Mouse (Mus musculus) embryo, embryonic 11 days (tissue): ENCODE results near the gene Fblim1.
A peak's percentile ranks its signal among the peaks of the same experiment; 100 is the strongest.
"Not testable (repeated sequence)": the region's sequence is repeated elsewhere in the genome, so short reads cannot be mapped to it uniquely, and the experiment has no call there.

ENCODE experiments used
- DNase-seq: peaks from one replicate; pipeline ENCODE4 v3.0.0-alpha.2; 2015

The Fblim1 gene

DNA sequence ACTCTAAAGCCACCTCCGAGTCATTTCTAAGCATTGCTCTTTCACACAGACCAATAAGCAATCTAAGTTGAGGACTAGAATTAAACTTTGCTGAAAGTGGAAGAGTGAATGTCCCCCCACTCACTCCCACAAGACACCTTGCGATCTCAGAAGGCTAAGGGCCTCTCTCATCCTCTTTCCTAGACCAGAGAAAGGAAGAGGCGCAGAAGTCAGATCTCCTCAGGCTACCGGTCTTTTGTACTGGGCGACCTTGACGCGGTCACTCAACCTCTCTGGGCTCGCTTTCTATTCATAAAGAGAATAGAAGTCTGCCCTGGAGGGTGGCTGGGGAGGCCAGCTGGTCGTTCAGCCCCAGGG is 7.0 kb downstream of the Fblim1 start:
- DNase-seq = peak; percentile 56

DNA sequence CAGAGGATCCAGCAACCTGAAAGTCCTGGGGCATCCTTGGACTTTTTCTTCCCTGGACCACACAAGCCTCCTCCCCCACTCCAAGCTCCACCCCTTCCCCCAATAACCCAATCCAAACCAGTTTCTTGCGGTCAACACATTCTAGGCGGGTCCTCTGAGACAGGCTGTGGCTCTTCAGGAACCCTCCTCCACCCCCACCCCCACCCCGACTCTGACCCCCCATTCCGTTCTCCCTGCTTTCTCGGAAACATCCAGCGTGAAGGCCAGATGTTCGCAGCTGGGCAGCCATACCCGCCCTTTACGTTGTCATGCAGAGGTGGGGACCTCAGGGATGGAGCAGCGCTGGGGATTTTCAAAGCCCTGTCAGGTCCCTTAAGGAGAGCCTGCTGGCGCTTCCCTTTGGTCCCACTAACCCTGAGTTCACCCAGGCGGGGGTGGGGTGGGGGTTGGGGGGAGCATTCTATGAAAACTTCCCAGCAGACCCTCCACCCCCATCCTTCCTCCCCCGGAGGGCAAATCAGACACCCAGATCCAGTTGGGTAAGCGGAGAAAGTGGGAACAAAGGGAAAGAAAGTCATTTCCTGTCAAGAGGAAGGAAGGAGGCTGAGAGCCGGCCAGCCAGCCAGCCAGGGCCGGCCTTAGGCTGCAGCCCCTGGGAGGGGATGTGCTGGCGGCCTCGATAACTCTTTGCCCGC is 7.5 kb downstream of the Fblim1 start:
- peak; percentile 72 for DNase-seq

DNA sequence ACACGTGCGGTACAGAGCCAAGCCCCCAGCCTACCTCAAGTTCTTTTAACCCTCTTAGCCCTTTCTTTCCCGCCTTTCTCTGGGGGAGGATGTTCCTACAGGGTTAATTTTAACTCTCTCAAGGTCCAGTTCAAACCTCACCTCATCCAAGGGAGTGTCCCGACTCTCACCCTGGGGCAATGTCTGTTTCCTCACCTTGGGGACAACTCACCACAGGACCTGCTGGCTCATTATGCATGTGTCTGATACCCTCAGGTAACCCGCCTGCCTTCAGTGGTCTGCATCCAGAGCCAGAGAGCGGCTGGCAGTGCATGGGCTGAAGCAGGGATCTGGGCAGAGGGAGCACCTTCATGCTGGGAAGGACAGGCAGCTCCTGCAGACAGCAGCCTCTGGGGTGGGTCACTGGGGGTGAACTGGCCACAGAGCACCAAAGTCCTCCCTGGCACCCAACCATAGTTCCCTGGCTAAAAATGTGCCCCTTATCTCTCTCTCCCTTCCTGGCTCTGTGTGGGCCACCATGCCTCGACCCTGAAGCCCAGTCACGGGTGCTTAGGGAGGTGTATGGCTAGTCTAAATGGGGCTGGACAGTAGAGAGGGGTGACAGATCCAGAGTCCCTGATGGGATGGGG is 9.1 kb downstream of the Fblim1 start:
- DNase-seq = no peak

DNA sequence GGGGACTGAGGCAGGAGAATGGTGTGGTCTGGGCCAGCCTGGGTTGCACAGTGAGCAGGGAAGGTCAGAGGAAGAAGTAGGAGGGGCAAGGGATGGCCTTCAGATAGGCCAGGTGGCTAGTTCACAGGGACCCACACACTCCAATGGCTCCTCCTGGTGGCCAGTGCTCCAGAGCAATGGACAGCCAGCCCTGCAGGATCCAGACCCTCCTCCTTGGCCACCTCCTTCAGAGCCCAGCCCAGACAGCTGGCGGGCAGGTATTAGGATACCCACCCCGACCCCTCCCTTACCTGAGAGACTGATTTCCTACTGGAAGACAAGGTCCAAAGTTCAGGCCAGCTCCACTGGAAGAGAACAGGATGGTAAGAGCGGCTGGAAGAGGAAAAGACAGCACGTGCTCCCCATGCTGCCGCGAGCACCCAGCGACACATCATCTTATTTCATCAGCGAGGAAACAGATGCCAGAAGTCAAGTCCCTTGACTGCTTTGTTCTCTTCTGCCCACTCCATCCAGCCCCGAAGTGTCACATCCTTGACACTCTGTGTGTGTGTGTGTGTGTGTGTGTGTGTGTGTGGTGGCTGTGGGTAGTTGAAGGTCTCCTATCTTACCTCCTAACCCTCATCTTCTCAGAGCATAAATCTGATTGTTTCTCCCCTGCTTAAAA is 10.2 kb downstream of the Fblim1 start:
- DNase-seq = no peak

DNA sequence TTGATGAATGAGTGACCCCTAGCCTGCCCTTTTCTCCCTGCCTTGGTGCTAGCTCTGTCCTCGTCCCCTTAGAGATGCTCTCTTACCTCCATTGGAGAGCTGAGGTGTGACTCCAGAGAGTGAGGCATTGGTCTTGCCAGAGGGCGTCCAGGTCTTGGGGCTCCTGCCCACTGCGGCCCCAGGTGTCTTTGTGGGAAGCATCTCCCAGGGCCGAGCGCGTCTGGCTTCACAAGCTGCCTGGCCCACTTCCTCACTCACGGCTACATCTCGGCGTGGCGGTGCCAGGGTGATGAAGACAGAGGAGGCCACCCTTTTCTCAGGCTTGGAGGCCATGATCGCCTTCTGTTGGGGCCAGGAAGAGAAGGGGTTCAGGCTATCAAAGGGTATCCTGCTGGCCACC is 10.8 kb downstream of the Fblim1 start:
- DNase-seq = no peak

DNA sequence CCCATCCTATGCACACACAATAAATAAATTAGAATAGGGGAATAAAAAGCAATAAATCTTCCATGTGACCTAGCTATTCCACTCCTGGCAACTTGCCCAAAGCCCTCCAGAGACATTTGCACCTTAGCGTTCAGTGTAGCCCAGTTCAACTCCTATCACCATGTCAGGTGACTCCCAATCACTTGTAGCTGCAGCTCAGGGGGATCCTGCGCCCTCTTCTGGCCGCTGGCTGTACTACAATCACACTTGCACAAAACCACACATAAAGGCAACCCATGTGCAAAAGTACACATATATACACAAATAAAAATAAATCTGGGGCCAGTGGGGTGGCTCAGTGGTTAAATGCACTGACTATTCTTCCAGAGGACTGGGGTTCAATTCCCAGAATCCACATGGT is 14.3 kb downstream of the Fblim1 start:
- DNase-seq = no peak

DNA sequence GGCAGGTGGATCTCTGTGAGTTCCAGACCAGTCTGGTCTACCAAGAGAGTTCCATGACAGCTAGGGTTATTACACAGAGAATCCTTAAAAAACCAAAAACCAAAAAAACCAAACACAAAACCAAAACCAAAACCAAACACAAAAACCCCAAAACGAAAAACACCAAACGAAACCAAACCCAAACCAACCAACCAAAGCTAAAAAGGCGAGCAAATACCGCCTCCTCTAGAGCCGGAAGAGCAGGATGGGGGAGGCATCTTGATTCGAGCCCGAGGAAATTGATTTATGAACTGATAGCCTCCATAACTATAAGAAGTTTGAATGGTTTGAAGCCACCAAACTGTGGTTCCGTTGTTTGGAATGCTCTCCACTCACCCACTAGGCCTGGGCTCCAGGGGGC is 22.0 kb downstream of the Fblim1 start:
- DNase-seq = no peak

DNA sequence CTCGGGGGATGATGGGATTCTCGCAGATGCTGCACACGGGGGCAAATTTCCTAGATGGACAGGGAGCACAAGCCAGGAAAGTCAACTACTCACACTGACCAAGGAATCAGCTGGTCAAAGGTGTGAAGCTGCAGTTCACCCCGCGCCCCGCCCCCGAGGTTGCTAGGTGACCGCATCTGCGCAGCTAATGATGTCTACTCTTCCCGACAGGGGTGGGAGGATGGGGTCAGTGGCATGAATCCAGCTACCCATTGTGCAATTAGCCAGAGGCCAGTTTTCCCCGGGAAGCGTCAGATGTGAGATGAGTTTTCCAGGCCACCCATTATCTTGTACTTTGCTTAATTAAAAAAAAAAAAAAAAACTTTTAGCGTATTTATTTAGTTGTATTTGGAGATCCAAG is 24.8 kb downstream of the Fblim1 start:
- no peak for DNase-seq

DNA sequence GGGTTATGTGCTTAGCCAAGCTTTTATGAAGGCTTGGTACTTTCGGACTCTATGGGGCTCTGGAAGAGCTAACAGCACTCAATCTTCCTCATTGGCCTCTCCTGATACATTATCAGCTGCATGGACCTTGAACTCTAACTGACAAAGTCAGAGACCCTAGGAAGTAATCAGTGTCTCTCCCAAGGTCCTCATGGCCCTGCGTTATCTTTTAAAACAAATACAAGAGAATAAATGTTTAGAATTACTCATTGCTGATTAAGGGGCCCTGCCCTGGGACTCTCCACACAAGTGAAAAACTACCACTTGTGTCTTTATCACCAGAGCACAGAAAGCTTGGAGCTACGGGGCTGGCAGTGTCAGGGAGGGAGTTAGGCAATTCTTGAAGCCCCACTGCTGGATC is 27.1 kb downstream of the Fblim1 start:
- no peak for DNase-seq

DNA sequence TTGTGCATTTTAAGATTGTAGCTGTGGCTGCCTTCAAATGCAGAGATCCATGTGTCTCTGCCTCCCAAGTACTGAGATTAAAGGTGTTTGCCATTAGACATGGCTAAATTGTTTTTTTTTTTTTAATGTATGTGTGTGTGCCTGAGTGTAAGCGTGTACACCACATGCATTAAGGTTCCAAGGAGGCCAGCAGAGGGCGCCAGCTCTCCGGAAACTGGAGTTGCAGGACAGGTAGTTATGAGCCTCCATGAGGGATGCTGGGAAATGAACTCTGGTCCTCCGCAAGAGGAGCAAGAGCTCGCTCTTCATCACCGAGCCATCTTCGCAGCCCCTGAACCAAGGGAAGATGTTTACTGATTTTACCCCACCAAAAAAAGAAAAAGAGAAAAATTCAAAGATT is 29.0 kb downstream of the Fblim1 start:
- peak; percentile 27 for DNase-seq

DNA sequence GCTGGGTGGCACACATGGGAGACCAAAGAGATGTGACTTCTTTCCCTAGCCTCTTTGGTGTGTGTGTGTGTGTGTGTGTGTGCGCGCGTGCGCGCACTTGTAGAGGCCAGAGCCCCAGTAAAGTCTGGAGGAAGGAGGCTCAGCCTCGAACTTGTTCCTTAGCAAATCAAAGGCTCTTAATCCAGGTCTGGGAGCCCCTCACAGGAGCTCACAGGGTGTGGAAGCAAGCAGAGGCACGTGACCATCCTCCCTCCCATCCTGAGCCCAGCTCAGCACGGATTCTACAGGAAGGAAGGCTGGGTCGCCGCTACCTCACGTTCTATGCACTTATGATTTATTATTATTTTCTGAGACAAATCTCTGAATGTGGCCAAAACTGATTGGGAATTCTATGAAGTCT is 29.5 kb downstream of the Fblim1 start:
- no peak for DNase-seq

DNA sequence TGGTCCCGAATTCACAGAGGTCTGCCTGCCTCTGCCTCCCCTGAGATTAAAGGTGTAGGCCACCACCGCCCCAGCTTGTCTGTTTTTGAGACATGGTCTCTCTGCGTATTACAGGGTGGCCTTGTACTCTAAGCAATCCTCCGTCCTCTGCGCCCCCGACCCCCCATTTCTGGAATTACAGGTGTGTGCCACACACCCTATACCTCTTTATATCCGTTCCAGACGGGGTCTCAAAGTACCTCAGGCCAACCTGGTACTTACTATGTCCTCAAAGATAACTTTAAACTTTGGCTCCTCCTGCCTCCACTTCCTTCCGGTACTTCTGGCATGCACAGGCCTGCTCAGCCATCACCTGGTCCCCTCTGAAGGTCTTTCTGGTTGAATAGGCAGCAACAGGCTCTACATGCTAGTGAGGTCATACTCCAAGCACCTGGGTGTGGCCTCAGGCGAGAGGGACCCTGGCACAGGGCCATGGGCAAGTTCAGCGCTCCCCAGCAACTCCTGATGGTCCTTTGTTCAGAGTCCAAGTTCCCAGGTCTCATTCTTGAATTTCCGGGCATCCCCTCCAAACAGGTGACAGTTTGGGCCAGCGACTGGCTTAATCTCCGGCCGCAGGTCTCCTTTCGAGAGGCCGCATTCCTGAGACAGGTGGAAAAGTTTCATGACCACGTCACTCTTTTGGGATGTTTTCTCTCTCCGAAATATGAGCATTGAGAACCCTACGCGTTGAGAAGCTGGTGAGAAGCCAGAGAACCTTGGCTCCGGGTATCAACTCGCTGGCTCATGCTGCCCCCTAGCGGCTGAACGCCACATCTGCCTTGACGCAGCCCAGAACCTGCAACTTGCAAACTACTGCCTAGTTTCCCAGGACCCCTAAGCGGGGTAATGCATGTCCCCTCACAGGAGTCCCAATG is 30.9 kb downstream of the Fblim1 start:
- DNase-seq = peak; percentile 86

DNA sequence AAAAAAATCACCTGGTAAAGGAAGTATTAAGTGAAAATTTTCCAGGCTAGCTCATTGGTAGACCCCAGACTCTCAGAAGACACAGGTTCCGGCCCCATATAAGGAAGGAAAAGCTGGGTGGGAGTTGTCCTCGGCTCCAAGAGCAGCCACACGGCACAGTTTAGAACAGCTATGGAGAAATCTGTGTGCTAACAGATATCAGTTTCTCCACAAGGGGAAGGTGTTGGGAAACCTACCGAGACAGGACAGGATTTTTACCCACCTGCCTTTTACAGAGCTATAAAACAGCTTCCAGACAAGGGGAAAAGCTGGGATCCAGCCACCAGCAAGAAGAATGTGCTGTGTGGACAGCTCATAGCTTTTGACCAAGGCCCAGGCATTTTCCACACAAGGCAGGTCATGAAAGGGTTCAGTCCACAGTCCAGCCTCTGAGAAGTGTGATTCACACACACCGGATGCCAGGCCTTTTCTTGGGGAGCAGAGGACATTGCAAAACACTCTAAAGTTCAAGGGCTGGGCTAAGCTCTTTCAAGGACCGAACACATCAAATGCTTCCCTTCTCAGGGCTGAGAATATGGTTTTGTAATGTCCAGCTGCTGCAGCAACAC is 32.4 kb downstream of the Fblim1 start:
- no peak for DNase-seq

DNA sequence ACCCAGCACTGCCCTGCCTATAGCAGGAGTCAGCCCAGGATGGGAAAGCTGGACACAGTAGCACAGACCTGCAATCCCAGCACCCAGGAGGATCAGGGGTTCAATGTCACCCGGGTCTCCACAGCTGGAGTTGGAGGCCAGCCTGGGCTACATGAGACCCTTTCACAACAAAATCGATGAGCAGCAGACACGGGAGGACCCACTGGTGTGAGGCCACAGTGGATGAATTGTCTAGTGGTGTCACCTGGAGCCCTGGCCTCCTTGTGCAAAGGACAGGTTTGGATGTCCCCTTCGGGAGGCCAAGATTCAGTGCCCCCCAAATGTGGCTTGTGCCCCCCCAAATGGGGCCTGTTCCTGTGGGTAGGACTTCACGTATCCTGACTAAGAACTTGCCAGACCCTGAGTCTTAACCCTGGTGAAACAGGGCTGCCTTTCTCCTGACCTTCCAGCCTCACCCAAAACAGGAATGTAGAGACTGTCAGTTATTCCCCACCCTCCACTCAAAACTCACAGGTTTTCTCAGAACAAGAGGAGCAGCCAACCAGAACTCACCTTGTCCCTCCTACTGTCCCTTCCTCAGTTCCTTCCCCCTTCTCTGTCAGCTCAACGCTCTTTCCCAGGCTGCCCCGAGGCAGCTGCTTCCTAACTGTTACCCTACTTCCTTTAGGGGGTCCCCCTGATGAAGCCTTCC is 33.1 kb downstream of the Fblim1 start:
- no peak for DNase-seq

DNA sequence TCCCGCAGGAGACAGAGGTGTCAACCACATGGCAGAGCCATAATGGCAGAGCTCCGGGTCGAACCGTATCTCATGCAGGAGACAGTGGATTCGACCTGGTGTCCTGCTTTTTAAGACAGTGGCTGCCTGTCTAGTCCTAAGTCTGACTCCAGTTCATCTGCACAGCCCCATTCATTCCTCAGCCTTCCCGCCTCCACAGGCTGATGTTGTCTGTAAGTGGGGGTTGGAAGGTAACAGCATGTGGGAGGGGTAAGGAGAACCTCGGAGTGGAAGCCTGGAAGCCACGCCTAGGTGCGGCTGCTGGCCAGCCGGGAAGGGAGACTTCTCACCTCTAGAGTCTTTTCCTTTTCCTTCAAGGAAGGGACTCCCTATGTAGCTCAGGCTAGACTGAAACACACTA is 34.0 kb downstream of the Fblim1 start:
- DNase-seq = no peak

DNA sequence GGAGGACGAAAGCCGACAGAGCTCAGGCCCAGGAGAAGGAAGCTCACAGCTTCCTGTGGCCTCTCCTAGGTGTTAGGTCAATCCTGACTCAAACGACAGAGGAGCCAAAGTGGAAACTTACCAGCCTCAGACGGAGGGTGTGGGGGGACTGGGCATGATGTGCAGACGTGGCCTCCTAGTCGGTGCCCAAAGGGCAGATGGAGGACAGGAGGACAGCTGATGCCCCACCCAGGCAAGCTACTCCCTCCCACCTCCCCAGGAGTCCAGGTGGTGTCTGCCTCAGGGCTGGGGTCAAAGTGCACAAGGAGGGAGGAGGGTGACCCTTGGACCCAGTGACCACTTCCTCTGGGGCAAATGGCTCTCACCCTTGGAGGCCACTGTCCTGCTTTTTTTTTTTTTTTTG is 34.6 kb downstream of the Fblim1 start:
- DNase-seq = no peak

DNA sequence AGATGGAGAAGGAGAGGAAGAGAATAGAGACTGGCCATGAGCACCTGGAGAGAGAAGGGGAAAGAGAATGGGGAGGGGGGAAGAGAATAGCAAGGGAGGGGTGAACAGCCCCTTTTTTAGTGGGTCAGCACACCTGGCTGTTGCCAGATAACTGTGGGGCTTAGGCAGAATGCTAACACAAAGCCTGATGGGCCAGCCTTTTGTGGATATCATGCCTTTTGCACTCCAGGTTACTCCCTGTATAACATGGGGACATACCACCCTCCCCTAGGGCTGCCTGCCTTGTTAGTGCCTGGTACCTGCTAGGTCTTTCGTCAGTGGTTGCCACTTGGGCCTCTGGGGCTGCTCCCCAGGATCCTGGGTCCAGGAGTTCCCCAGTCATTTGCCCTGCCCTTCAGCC is 35.1 kb downstream of the Fblim1 start:
- no peak for DNase-seq

DNA sequence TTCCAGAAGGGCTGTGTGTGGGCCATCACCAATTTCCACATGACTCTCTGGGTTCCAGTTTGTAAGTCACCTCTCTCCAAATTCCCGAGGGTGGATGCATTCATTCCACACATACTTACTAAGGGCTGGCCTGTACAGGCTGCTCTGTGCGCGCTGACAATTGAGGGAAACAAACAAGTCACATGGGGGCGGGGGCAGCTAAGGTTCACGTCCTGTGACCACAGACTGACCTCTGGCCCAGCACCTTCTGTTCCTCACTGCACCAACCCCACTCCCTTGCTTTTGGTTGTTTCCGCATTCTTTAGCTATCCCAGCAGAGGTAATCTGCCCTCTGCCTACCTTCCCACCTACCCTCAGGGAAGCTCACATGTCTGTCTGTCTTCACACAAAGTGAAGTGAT is 35.9 kb downstream of the Fblim1 start:
- DNase-seq = no peak

DNA sequence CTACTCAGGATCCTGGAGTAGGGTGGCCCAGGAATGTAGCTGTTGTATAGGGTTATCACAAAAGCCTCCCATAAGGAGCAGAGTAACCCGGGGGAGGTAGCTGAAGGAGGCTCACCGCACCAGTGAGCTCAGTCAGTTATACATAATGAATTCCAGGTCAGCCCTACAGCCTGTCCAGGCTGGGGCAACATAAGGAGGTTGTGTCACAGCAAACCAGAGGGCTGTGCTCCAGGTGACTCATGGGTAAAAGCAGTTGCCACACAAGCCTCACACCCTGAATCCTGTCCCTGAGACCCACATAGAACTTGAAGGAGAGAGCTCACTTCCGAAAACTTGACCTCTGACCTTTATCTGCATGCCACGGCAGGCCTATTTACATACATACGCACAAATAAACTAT is 36.9 kb downstream of the Fblim1 start:
- no peak for DNase-seq

DNA sequence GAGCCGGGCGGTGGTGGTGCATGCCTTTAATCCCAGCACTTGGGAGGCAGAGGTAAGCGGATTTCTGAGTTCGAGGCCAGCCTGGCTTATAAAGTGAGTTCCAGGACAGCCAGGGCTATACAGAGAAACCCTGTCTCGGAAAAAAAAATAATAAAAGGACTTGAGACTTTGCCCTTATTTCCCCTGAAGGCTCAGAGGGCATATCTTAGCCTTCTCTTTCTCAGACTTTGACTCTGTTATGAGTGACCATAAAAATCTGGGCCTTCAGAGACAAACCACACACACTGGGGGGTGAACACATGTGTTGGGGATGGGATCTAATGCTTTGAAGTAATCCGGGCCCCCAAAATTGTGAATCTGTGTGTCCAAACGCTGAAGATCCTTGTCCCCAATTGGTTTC is 38.7 kb downstream of the Fblim1 start:
- not testable (repeated sequence) for DNase-seq

DNA sequence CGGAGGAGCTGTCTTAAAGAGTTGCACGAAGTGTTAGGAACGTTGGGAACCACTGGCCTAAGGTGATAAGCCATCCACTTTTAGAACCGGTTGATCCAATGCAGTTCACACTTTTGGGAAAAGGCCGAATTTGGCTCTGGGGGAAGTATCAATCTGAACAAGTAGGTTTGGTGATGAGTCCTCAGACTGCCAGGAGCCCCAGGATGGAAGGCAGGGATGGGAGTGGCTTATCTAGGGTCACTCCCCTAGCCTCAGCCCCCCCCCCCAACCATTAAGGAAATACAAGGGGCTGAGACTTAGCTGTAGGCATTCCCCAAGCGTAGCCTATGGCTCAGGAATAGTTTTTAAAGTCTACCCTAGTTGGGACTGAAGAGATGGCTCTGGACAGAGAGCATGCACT is 39.7 kb downstream of the Fblim1 start:
- no peak for DNase-seq

DNA sequence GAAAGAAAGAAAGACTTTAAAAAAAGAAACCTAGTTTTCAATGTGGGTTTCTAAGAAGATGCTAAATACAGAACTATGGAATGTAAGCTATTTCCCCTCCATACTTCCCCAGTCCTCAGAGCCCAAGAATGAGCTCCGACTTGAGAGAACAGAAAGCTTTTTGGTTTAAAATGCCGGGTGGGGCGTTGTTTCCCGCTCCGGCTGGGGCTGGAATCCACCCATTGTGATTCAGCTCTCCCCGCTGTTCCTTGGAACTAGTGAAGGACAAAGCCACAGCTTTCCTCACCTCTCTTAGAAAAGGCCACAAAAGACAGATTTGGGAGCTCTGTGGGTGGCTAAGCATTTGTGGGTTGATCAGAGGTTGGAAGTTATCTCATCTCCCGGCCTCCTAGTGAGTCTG is 40.6 kb downstream of the Fblim1 start:
- DNase-seq = no peak

DNA sequence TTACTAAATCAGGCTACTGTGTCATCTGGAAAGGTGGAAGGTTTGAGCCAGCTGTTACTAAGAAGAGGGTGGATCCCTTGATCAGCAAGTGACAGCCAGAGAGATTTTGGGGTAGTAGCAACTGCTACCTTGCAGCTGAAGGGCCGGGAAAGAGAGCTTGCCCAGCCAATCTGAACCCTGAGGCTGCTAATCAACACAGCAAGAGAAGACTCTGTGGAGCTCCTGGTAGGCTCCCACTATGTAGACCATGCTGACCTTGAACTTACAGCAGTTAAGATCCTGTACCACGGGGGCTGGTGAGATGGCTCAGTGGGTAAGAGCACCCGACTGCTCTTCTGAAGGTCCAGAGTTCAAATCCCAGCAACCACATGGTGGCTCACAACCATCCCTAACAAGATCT is 41.2 kb downstream of the Fblim1 start:
- DNase-seq = no peak
